Mouse (Mus musculus): ENCODE data around the gene Naxd.

DNA sequence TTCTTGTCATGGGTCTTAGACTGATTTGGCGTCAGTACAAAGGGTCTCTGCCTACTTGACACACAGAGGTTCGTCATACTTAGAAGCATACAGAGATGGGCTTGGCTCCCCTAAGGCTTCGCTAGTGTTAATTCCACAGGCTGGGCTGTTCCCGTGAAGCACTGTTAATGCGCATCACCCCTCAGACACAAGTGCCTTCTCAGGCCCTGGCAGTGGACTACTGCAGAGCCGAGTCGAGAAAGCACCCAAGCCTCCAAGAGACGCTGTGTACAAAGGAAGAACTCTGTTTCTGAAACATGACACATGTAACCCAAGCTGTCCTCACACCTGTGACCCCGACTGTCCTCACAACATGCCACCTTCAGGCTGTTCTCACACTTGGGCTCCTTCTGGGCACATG, 62.9 kb downstream of the Naxd start:
- no peak for TF ChIP-seq POLR2AphosphoS5 (IDR thresholded peaks at IDR 0.05; ENCODE audit: borderline replicate concordance, low read depth, low read length)
- TF ChIP-seq POLR2A (IDR thresholded peaks at IDR 0.05; ENCODE audit: control insufficient read depth in 1 of 2, insufficient read depth in 1 of 2, low read depth in 1 of 2, low read length in 2 of 2, poor library complexity in 1 of 2) = no peak
- no peak for TF ChIP-seq E2F4 (IDR thresholded peaks at IDR 0.05; ENCODE audit: borderline replicate concordance, low read depth, low read length)
- no peak for TF ChIP-seq HCFC1 (IDR thresholded peaks at IDR 0.05; ENCODE audit: low read depth, low read length)
- TF ChIP-seq NELFE (IDR thresholded peaks at IDR 0.05; ENCODE audit: low read depth, low read length) = no peak
- no peak for TF ChIP-seq UBTF (IDR thresholded peaks at IDR 0.05; ENCODE audit: borderline replicate concordance, insufficient read depth, low read depth, low read length)
- TF ChIP-seq USF1 (IDR thresholded peaks at IDR 0.05; ENCODE audit: low read depth, low read length) = no peak
- TF ChIP-seq ZC3H11A (IDR thresholded peaks at IDR 0.05; ENCODE audit: low read depth, low read length) = no peak

Data from MEL (cell line).